Mouse (Mus musculus): ENCODE results near the gene Snap23. TPM values are rescaled to one million over a fixed set of nuclear protein-coding genes. Genes with fewer than 3 reads are reported as not detected.
"Not testable (repeated sequence)": the region's sequence is repeated elsewhere in the genome, so short reads cannot be mapped to it uniquely, and the experiment has no call there.

The Snap23 gene
- total RNA-seq (2017) = 65.1 and 76.5 TPM in 2 replicates

- peak; percentile 70 for ATAC-seq (replicated peaks; ENCODE audit: low read depth, poor library complexity, severe bottlenecking)
Measured at GRCm38 (mm10) chr2:120566886-120567797, at the start of gene Snap23. Snap23 (plus strand) TSS chr2:120567671.

GRCm38 (mm10) chr2:120518547-120519210, 48.8 kb upstream of the Snap23 start:
- no peak for ATAC-seq (replicated peaks; ENCODE audit: low read depth, poor library complexity, severe bottlenecking)

- no peak for ATAC-seq (replicated peaks; ENCODE audit: low read depth, poor library complexity, severe bottlenecking)
Measured at GRCm38 (mm10) chr2:120526771-120527170, 40.7 kb upstream of the Snap23 start.

- ATAC-seq (replicated peaks; ENCODE audit: low read depth, poor library complexity, severe bottlenecking) = no peak
Measured at GRCm38 (mm10) chr2:120529531-120529930, 37.9 kb upstream of the Snap23 start.

GRCm38 (mm10) chr2:120531223-120531622, 36.2 kb upstream of the Snap23 start:
- ATAC-seq (replicated peaks; ENCODE audit: low read depth, poor library complexity, severe bottlenecking) = 0 out of 2 replicates have a peak, but pooled peaks have one; percentile 22

GRCm38 (mm10) chr2:120539333-120539732, 28.1 kb upstream of the Snap23 start:
- no peak for ATAC-seq (replicated peaks; ENCODE audit: low read depth, poor library complexity, severe bottlenecking)

GRCm38 (mm10) chr2:120539778-120540208, 27.7 kb upstream of the Snap23 start:
- peak; percentile 73 for ATAC-seq (replicated peaks; ENCODE audit: low read depth, poor library complexity, severe bottlenecking)

GRCm38 (mm10) chr2:120544732-120545131, 22.7 kb upstream of the Snap23 start:
- no peak for ATAC-seq (replicated peaks; ENCODE audit: low read depth, poor library complexity, severe bottlenecking)

GRCm38 (mm10) chr2:120556868-120557267, 10.6 kb upstream of the Snap23 start:
- no peak for ATAC-seq (replicated peaks; ENCODE audit: low read depth, poor library complexity, severe bottlenecking)

- ATAC-seq (replicated peaks; ENCODE audit: low read depth, poor library complexity, severe bottlenecking) = peak; percentile 75
Measured at GRCm38 (mm10) chr2:120558813-120559212, 8.7 kb upstream of the Snap23 start.

- no peak for ATAC-seq (replicated peaks; ENCODE audit: low read depth, poor library complexity, severe bottlenecking)
Measured at GRCm38 (mm10) chr2:120561524-120561923, 5.9 kb upstream of the Snap23 start.

- ATAC-seq (replicated peaks; ENCODE audit: low read depth, poor library complexity, severe bottlenecking) = no peak
Measured at GRCm38 (mm10) chr2:120562859-120563234, 4.6 kb upstream of the Snap23 start.

- peak; percentile 71 for ATAC-seq (replicated peaks; ENCODE audit: low read depth, poor library complexity, severe bottlenecking)
Measured at GRCm38 (mm10) chr2:120563235-120563990, 4.1 kb upstream of the Snap23 start, which contains the start of gene Zfp106. Zfp106 (minus strand) TSS chr2:120563843.

- not testable (repeated sequence) for ATAC-seq (replicated peaks; ENCODE audit: low read depth, poor library complexity, severe bottlenecking)
Measured at GRCm38 (mm10) chr2:120564548-120565188, 2.8 kb upstream of the Snap23 start.

- peak; percentile 15; the same call in 1 of the 2 replicates for ATAC-seq (replicated peaks; ENCODE audit: low read depth, poor library complexity, severe bottlenecking)
Measured at GRCm38 (mm10) chr2:120565363-120565762, 2.1 kb upstream of the Snap23 start.

GRCm38 (mm10) chr2:120567798-120568320, 388 bp downstream of the Snap23 start:
- ATAC-seq (replicated peaks; ENCODE audit: low read depth, poor library complexity, severe bottlenecking) = no peak

GRCm38 (mm10) chr2:120571081-120571480, 3.6 kb downstream of the Snap23 start:
- no peak for ATAC-seq (replicated peaks; ENCODE audit: low read depth, poor library complexity, severe bottlenecking)

GRCm38 (mm10) chr2:120572161-120572560, 4.7 kb downstream of the Snap23 start:
- not testable (repeated sequence) for ATAC-seq (replicated peaks; ENCODE audit: low read depth, poor library complexity, severe bottlenecking)

- ATAC-seq (replicated peaks; ENCODE audit: low read depth, poor library complexity, severe bottlenecking) = no peak
Measured at GRCm38 (mm10) chr2:120575121-120575520, 7.7 kb downstream of the Snap23 start.
